Mouse (Mus musculus) kidney, embryonic 15.5 days (tissue): Measurements from ENCODE around the gene Eras. TPM values are rescaled to one million over a fixed set of nuclear protein-coding genes. Genes with fewer than 3 reads are reported as not detected.
"Not testable (repeated sequence)": the region's sequence is repeated elsewhere in the genome, so short reads cannot be mapped to it uniquely, and the experiment has no call there.

Source experiments
- ATAC-seq: fragments of 200-750 bp; cut with Nextera tagmentation; replicated peaks from 2 replicates; pipeline ENCODE4 v1.8.0; 2017; ENCODE audit warnings: moderate TSS enrichment; ENCODE audit not compliant: low FRiP score
- H3K27ac ChIP-seq: fragments of 300-500 bp; sonication (generic); 2 replicates; pipeline ENCODE4 v1.5.1; 2015; ENCODE audit warnings: mild to moderate bottlenecking, inconsistent platforms
- H3K27me3 ChIP-seq: fragments of 300-500 bp; sonication (generic); 2 replicates; pipeline ENCODE4 v1.6.1; 2015; ENCODE audit warnings: inconsistent platforms
- H3K36me3 ChIP-seq: fragments of 300-500 bp; sonication (generic); 2 replicates; pipeline ENCODE4 v1.6.1; 2015; ENCODE audit warnings: inconsistent platforms
- H3K4me1 ChIP-seq: fragments of 300-500 bp; sonication (generic); 2 replicates; pipeline ENCODE4 v1.6.1; 2015; ENCODE audit warnings: inconsistent platforms
- H3K4me2 ChIP-seq: fragments of 300-500 bp; sonication (generic); 2 replicates; pipeline ENCODE4 v1.6.1; 2015; ENCODE audit warnings: moderate library complexity, mild to moderate bottlenecking, inconsistent platforms
- H3K4me3 ChIP-seq: fragments of 300-500 bp; sonication (generic); replicated peaks from 2 replicates; pipeline ENCODE4 v1.5.1; 2015; ENCODE audit warnings: mild to moderate bottlenecking, inconsistent platforms
- H3K9ac ChIP-seq: fragments of 300-500 bp; sonication (generic); 2 replicates; pipeline ENCODE4 v1.6.1; 2015; ENCODE audit warnings: mild to moderate bottlenecking, inconsistent platforms
- H3K9me3 ChIP-seq: fragments of 300-500 bp; sonication (generic); replicated peaks from 2 replicates; pipeline ENCODE4 v1.6.1; 2016; ENCODE audit warnings: inconsistent platforms
- WGBS: fragments of 180-500 bp; shearing (Covaris S2); methylation state at CpG from one replicate; pipeline ENCODE4 v1.1.7; 2015; ENCODE audit warnings: mixed read lengths; 5-methylcytosine and 5-hydroxymethylcytosine counted together
- polyA plus RNA-seq: library from polyadenylated mRNA; unstranded; fragments of >200 nt; fragmentation: Nextera tagmentation; extraction: Ambion mirVana; gene quantifications from 2 replicates; pipeline ENCODE4 v1.2.1, GENCODE M21; 2015

Eras gene
- polyA plus RNA-seq, 1 experiment from 2014 or later = not detected

DNA sequence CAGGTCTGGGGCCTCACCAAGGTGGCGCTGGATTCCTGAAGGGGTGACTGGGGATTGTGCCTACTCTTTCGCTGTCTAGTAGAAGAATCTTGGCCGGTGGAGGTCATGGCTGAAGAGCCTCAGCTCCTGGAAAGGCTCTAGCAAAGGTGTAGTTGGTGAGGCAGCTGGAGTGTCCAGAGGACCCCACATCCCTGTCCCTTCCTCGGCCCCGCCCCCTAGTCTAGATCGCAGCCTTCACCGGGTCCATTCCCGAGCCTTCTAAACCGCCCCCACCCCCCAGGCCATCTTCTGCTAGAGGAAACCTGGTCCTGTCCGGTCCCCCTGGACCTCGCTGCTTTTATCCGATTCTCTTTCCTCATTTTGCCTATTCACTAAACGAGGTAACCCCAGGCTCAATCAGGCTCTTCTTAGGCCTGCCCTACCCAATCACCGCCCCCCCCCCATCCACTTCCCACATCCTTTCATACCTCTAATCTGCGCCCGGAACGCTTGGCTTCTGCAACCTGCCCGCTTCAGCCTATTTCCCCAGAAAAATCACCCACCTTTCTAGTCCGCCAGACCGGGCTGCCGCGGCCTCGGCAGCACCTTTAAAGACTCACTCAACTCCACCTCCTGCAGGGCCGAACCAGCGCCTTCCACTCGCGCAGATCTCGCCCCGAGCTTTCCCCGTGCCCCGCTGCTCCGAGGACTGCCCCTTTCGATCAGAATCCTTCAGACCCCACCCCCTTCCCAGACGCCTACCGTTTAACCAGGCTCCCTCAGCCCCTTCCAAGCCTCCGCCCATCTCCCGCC is 18.9 kb upstream of the Eras start, which contains the start of gene Hdac6:
Gene Hdac6 (minus strand): TSS at position 782 of the 792 bp plus-strand sequence.
- 22% methylated on average over 36 of the region's 37 CpGs for whole genome bisulfite sequencing

GRCm38 (mm10) chrX:7945618-7946017 is 17.2 kb upstream of the Eras start:
- 46% methylated on average over 8 of the region's 8 CpGs for WGBS
- 0 out of 2 replicates have a peak, but pooled peaks cover 6% of the 10 kb centered on the region for H3K4me1 ChIP-seq
- no peak overlapping the region for H3K4me3 ChIP-seq
- ATAC-seq = no peak
- no peaks in the 10 kb centered on the region; the same call in 1 of the 2 replicates for H3K36me3 ChIP-seq
- no peaks in the 10 kb centered on the region for H3K27me3 ChIP-seq
- H3K9ac ChIP-seq = no peak overlapping the region
- H3K4me2 ChIP-seq = peak overlapping the region; percentile 59; the same call in 1 of the 2 replicates
- H3K27ac ChIP-seq = 0 out of 2 replicates have a peak overlapping the region, but pooled peaks have one; percentile 13
- no peaks in the 10 kb centered on the region for H3K9me3 ChIP-seq

More for the DNA sequence above, 18.9 kb upstream of the Eras start, which contains the start of gene Hdac6:
- H3K36me3 ChIP-seq = no peaks in the 10 kb centered on the region
- H3K27ac ChIP-seq = peak within 1 kb of the TSS; percentile 71
- peak within 1 kb of the TSS; percentile 55 for H3K4me3 ChIP-seq
- no peaks in the 10 kb centered on the region for H3K27me3 ChIP-seq
- H3K9ac ChIP-seq = peak within 1 kb of the TSS; percentile 39
- no peaks in the 10 kb centered on the region for H3K9me3 ChIP-seq
- 0 out of 2 replicates have a peak, but pooled peaks cover 6% of the 10 kb centered on the region for H3K4me1 ChIP-seq
- ATAC-seq = peak; percentile 66
- H3K4me2 ChIP-seq = peak within 1 kb of the TSS; percentile 59

DNA sequence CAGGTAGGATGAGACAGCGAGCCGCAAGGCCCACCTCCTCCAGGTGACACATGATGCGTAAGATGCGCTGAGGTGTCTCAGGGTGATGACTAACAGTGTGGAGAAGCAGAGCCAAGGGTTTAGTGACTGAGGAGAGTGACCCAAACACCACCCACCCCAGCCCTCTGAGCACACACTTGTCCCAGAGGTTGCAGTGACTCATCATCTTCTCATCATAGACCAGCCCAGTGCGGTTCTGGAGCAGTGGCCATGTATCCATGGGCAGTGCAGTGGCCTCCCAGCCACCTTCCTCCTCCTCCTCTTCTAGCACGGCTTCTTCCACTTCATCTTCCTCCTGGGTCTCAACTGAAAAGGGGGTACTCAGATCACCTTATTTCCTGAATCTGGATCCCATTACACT is 9.3 kb upstream of the Eras start:
- ATAC-seq = no peak

DNA sequence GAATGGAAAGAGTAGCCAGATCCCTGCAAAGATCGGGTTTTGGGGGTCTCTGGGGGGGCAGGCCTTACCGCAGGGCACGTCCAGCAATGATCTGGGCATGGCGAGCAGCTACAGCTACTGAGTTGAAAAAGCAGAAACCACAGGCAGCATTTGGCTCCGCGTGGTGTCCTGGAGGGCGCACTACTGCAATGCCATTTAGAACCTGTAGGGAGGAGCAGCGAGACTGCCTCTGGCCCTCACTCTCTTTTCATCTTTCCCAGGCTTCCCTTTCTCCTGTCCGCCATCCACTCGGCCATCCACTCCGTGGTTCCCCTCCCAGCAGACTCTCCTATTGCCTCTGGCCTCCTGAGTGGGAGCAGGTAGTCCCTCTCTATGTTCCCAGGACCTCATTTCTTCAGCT is 8.5 kb upstream of the Eras start:
- Histone ChIP-seq H3K4me2 (no peak overlapping the region), H3K27me3 (no peaks in the 10 kb centered on the region), H3K4me1 (no peaks in the 10 kb centered on the region), H3K9ac (no peak overlapping the region), H3K4me3 (no peak overlapping the region), H3K36me3 (peaks cover 45% of the 10 kb centered on the region), H3K9me3 (no peaks in the 10 kb centered on the region), H3K27ac (no peak overlapping the region)
- ATAC-seq = no peak
- WGBS = 53% methylated on average over 11 of the region's 11 CpGs

More for the DNA sequence above, 9.3 kb upstream of the Eras start:
- Histone ChIP-seq H3K9me3 (no peaks in the 10 kb centered on the region), H3K27me3 (no peaks in the 10 kb centered on the region), H3K4me1 (no peaks in the 10 kb centered on the region), H3K4me3 (no peak overlapping the region), H3K4me2 (no peak overlapping the region), H3K27ac (no peak overlapping the region), H3K36me3 (peaks cover 40% of the 10 kb centered on the region), H3K9ac (no peak overlapping the region)
- WGBS = 91% methylated on average over 6 of the region's 6 CpGs

DNA sequence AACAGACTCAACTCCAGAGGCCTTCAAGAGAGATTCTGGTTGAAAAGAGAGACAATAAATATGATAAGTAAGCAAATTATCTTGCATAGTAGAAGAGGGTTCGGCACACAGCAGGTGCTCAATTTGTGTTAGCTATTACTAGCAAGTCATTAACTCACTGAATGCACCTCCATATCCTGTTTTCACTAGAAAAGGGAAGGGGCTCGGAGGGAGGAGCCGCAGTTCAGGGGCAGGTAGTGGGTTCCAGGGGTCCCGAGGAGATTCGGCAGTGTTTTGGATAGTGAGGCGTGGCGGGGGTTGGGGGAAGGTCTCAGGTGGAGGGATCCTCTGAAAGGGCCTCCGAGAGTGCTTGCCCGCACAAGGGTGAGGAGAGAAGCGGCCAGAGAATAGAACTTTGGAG is 1.3 kb downstream of the Eras start:
- Histone ChIP-seq H3K27me3 (peaks cover 61% of the 10 kb centered on the region), H3K9me3 (0 out of 2 replicates have a peak, but pooled peaks cover 4% of the 10 kb centered on the region)
- 20% methylated on average over 10 of the region's 10 CpGs for WGBS

GRCm38 (mm10) chrX:7926266-7926665 is 2.1 kb downstream of the Eras start:
- H3K27me3 ChIP-seq = peaks cover 70% of the 10 kb centered on the region
- 0 out of 2 replicates have a peak, but pooled peaks cover 4% of the 10 kb centered on the region for H3K9me3 ChIP-seq
- no peak overlapping the region for H3K9ac ChIP-seq
- no peak overlapping the region for H3K27ac ChIP-seq
- no peak overlapping the region for H3K4me2 ChIP-seq
- H3K4me3 ChIP-seq = no peak overlapping the region
- H3K4me1 ChIP-seq = peaks cover 6% of the 10 kb centered on the region; the same call in 1 of the 2 replicates
- H3K36me3 ChIP-seq = peaks cover 19% of the 10 kb centered on the region
- ATAC-seq = no peak
- WGBS = 67% methylated on average over 6 of the region's 6 CpGs

More for the DNA sequence above, 1.3 kb downstream of the Eras start:
- H3K9ac ChIP-seq = no peak overlapping the region
- H3K27ac ChIP-seq = no peak overlapping the region
- no peak overlapping the region for H3K4me2 ChIP-seq
- peaks cover 27% of the 10 kb centered on the region for H3K36me3 ChIP-seq
- peaks cover 4% of the 10 kb centered on the region; the same call in 1 of the 2 replicates for H3K4me1 ChIP-seq
- H3K4me3 ChIP-seq = no peak overlapping the region
- no peak for ATAC-seq

DNA sequence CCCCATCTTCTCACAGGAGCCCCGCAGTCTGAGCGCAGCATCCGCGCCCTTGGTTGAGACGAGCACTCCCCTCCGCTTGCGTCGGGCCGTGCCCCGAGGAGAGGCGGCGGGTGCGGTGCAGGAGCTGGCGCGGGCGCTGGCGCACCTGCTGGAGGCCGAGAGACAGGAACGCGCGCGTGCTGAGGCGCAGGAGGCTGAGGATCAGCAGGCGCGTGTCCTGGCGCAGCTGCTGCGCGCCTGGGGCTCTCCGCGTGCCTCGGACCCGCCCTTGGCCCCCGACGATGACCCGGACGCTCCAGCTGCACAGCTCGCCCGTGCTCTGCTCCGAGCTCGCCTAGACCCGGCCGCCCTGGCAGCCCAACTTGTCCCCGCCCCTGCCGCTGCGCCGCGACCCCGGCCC is 6.4 kb downstream of the Eras start:
- peaks cover 83% of the 10 kb centered on the region for H3K27me3 ChIP-seq
- H3K4me2 ChIP-seq = peak overlapping the region; percentile 55
- H3K36me3 ChIP-seq = no peaks in the 10 kb centered on the region
- H3K4me1 ChIP-seq = peaks cover 6% of the 10 kb centered on the region; the same call in 1 of the 2 replicates
- ATAC-seq = no peak
- H3K9ac ChIP-seq = no peak overlapping the region
- WGBS = 13% methylated on average over 48 of the region's 48 CpGs
- H3K27ac ChIP-seq = no peak overlapping the region
- peak overlapping the region; percentile 30 for H3K4me3 ChIP-seq
- H3K9me3 ChIP-seq = no peaks in the 10 kb centered on the region

DNA sequence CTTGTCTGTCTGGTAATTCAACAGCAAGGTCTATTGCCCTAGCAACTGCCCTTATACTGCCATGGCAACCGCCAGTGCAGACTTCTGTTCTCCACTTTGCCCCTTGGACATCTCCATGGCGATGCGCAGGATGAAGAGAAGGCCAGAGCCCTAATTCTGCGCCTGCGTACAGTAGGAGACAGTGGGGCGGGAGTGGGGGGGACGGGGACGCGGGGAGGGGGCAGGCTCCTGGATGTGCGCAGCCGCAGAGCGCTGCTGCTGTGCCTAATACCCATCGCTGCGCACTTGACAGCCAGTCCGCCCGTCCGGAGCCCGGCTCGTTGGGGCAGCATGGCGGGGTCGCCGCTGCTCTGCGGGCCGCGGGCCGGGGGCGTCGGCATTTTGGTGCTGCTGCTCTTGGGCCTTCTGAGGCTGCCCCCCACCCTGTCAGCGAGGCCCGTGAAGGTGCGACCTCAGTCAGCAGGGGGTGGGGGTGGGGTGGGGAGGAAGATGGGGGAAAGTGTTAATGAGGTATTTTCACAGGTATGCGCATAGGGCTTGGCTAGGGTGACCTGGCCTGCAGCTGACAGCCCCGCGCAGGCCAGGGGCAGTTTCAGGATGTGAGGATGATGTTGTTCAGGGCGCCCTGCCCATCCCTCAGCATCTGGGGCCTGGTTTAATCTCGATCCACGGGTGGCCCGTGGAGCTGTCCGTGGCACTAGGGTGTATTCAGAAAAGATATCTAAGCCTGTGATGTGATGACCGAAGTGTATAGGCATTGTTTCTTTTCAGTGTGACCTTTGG is 8.6 kb downstream of the Eras start, which contains the start of gene Pcsk1n:
Gene Pcsk1n (plus strand): TSS at position 222 of the 783 bp plus-strand sequence.
- peak within 1 kb of the TSS; percentile 21; the same call in 1 of the 2 replicates for H3K4me3 ChIP-seq

GRCm38 (mm10) chrX:7917960-7918359 is 10.4 kb downstream of the Eras start:
- peaks cover 47% of the 10 kb centered on the region for H3K27me3 ChIP-seq
- H3K9me3 ChIP-seq, H3K4me3 ChIP-seq, H3K4me2 ChIP-seq, H3K9ac ChIP-seq, ATAC-seq, H3K27ac ChIP-seq, H3K36me3 ChIP-seq, H3K4me1 ChIP-seq: not testable (repeated sequence)
- 76% methylated on average over 6 of the region's 6 CpGs for WGBS

More for the DNA sequence above, 8.6 kb downstream of the Eras start, which contains the start of gene Pcsk1n:
- Histone ChIP-seq H3K4me1 (peaks cover 6% of the 10 kb centered on the region; the same call in 1 of the 2 replicates), H3K4me2 (peak within 1 kb of the TSS; percentile 48), H3K36me3 (no peaks in the 10 kb centered on the region), H3K9ac (no peak within 1 kb of the TSS), H3K9me3 (no peaks in the 10 kb centered on the region), H3K27ac (no peak within 1 kb of the TSS), H3K27me3 (peaks cover 65% of the 10 kb centered on the region)
- ATAC-seq = peak; percentile 43; the same call in 1 of the 2 replicates
- 18% methylated on average over 31 of the region's 40 CpGs for WGBS

GRCm38 (mm10) chrX:7915669-7916068 is 12.7 kb downstream of the Eras start:
- WGBS = 23% methylated on average over 3 of the region's 3 CpGs
- H3K4me3 ChIP-seq, ATAC-seq, H3K9ac ChIP-seq, H3K27ac ChIP-seq, H3K36me3 ChIP-seq, H3K4me2 ChIP-seq, H3K4me1 ChIP-seq, H3K9me3 ChIP-seq: not testable (repeated sequence)
- H3K27me3 ChIP-seq = peaks cover 24% of the 10 kb centered on the region

- Histone ChIP-seq H3K4me2 (no peak overlapping the region), H3K36me3 (peaks cover 17% of the 10 kb centered on the region), H3K9ac (no peak overlapping the region), H3K9me3 (no peaks in the 10 kb centered on the region), H3K4me3 (no peak overlapping the region), H3K27ac (no peak overlapping the region), H3K27me3 (no peaks in the 10 kb centered on the region), H3K4me1 (no peaks in the 10 kb centered on the region)
- ATAC-seq = no peak
- WGBS = 53% methylated on average over 6 of the region's 6 CpGs
Measured at GRCm38 (mm10) chrX:7910473-7910872, 17.9 kb downstream of the Eras start.
